Mouse (Mus musculus) CH12.LX (cell line): ENCODE data around the gene Skap1. TPM values are rescaled to one million over a fixed set of nuclear protein-coding genes. Genes with fewer than 3 reads are reported as not detected.
"Not testable (repeated sequence)": the region's sequence is repeated elsewhere in the genome, so short reads cannot be mapped to it uniquely, and the experiment has no call there.

Experiments
- DNase-seq: peaks from one replicate; pipeline ENCODE4 v3.0.0-alpha.2; 2013; ENCODE audit errors: extremely low read depth
- H3K27ac ChIP-seq: 2 replicates; pipeline ENCODE4 v1.5.1; 2012; ENCODE audit warnings: low read depth, mild to moderate bottlenecking, control low read depth, moderate library complexity; ENCODE audit not compliant: insufficient read depth
- H3K27me3 ChIP-seq: replicated peaks from 2 replicates; pipeline ENCODE3; 2012; ENCODE audit warnings: inconsistent platforms
- H3K36me3 ChIP-seq, 2 experiments: replicated peaks in 1 of 2; 2 replicates each; pipeline versions ENCODE3 to v1.6.1; 2012; ENCODE audit warnings: inconsistent platforms in 1 of 2, low read length in 1 of 2, mild to moderate bottlenecking in 1 of 2, mixed read lengths in 1 of 2, moderate library complexity in 1 of 2; ENCODE audit not compliant: control insufficient read depth in 1 of 2, insufficient read depth in 1 of 2
- H3K4me1 ChIP-seq, 2 experiments: 2 replicates each; pipeline ENCODE4 v1.6.1; 2012; ENCODE audit warnings: inconsistent platforms in 1 of 2, moderate library complexity in 1 of 2; ENCODE audit not compliant: insufficient read depth in 2 of 2, control insufficient read depth in 1 of 2
- H3K4me2 ChIP-seq: 2 replicates; pipeline ENCODE4 v1.6.1; 2012; ENCODE audit warnings: low read depth, mild to moderate bottlenecking, control low read depth; ENCODE audit not compliant: poor library complexity, insufficient read depth, severe bottlenecking
- H3K4me3 ChIP-seq, 3 experiments: fragments of 150-350 bp in 1 of 3; sonication (generic) in 1 of 3; replicated peaks in 1 of 3; 2 replicates each; pipeline versions ENCODE3 to v1.5.1; 2011 to 2012; ENCODE audit warnings: low read depth in 2 of 3, low read length in 2 of 3, mild to moderate bottlenecking in 2 of 3, moderate library complexity in 2 of 3, control low read depth in 1 of 3, improper control_type of control experiment in 1 of 3, inconsistent platforms in 1 of 3, mixed read lengths in 1 of 3; ENCODE audit not compliant: poor library complexity in 1 of 3
- H3K79me2 ChIP-seq: replicated peaks from 2 replicates; pipeline ENCODE4 v1.6.1; 2012; ENCODE audit warnings: mild to moderate bottlenecking, moderate library complexity; ENCODE audit not compliant: control insufficient read depth, poor library complexity, insufficient read depth, severe bottlenecking; ENCODE audit errors: extremely low read depth
- H3K9ac ChIP-seq: 2 replicates; pipeline ENCODE4 v1.6.1; 2012; ENCODE audit warnings: low read depth, mild to moderate bottlenecking, control low read depth, moderate library complexity; ENCODE audit not compliant: insufficient read depth
- H3K9me3 ChIP-seq: replicated peaks from 2 replicates; pipeline ENCODE3; 2012; ENCODE audit warnings: low read length, inconsistent platforms, mixed read lengths
- BHLHE40 ChIP-seq: IDR thresholded peaks from 2 replicates; pipeline ENCODE4 v1.6.1; 2011; ENCODE audit warnings: mild to moderate bottlenecking, low read depth, low read length, improper control_type of control experiment
- CTCF ChIP-seq, 2 experiments: IDR thresholded peaks in 1 of 2; conservative IDR thresholded peaks in 1 of 2; 2 replicates each; pipeline ENCODE4 v1.5.1; 2011 to 2012; ENCODE audit warnings: low read depth in 2 of 2, low read length in 2 of 2, improper control_type of control experiment in 1 of 2, inconsistent platforms in 1 of 2, mild to moderate bottlenecking in 1 of 2, moderate library complexity in 1 of 2
- GABPA ChIP-seq: IDR thresholded peaks from 2 replicates; pipeline ENCODE4 v1.6.1; 2012; ENCODE audit warnings: low read depth, low read length, improper control_type of control experiment, inconsistent platforms; ENCODE audit not compliant: insufficient replicate concordance
- IRF4 ChIP-seq: IDR thresholded peaks from 2 replicates; pipeline ENCODE4 v1.6.1; 2014; ENCODE audit warnings: low read depth, mild to moderate bottlenecking, inconsistent platforms, low read length, improper control_type of control experiment
- JUND ChIP-seq: conservative IDR thresholded peaks from 2 replicates; pipeline ENCODE4 v1.6.1; 2011; ENCODE audit warnings: low read depth, low read length, improper control_type of control experiment
- KAT2A ChIP-seq: IDR thresholded peaks from 2 replicates; pipeline ENCODE4 v1.6.1; 2012; ENCODE audit warnings: low read length, improper control_type of control experiment, inconsistent platforms; ENCODE audit not compliant: insufficient replicate concordance
- MAX ChIP-seq: IDR thresholded peaks from 2 replicates; pipeline ENCODE4 v1.6.1; 2011; ENCODE audit warnings: low read length, improper control_type of control experiment
- MAZ ChIP-seq: IDR thresholded peaks from 2 replicates; pipeline ENCODE4 v1.6.1; 2012; ENCODE audit warnings: low read depth, mild to moderate bottlenecking, inconsistent platforms, low read length, improper control_type of control experiment, moderate library complexity
- MEF2A ChIP-seq: IDR thresholded peaks from 2 replicates; pipeline ENCODE4 v1.6.1; 2014; ENCODE audit warnings: low read depth, mild to moderate bottlenecking, inconsistent platforms, low read length, improper control_type of control experiment, borderline replicate concordance
- MXI1 ChIP-seq: IDR thresholded peaks from 2 replicates; pipeline ENCODE4 v1.6.1; 2011; ENCODE audit warnings: mild to moderate bottlenecking, low read depth, low read length, improper control_type of control experiment
- POLR2A ChIP-seq: IDR thresholded peaks from 2 replicates; pipeline ENCODE4 v1.6.1; 2011; ENCODE audit warnings: low read depth, mild to moderate bottlenecking, improper control_type of control experiment, low read length
- POLR2AphosphoS2 ChIP-seq: IDR thresholded peaks from 2 replicates; pipeline ENCODE4 v1.6.1; 2011; ENCODE audit warnings: low read depth, low read length, improper control_type of control experiment
- RAD21 ChIP-seq: IDR thresholded peaks from 2 replicates; pipeline ENCODE4 v1.6.1; 2011; ENCODE audit warnings: low read depth, mild to moderate bottlenecking, low read length, improper control_type of control experiment, moderate library complexity
- RCOR1 ChIP-seq: conservative IDR thresholded peaks from 2 replicates; pipeline ENCODE4 v1.6.1; 2012; ENCODE audit warnings: low read depth, mild to moderate bottlenecking, inconsistent platforms, low read length, improper control_type of control experiment
- UBTF ChIP-seq: IDR thresholded peaks from 2 replicates; pipeline ENCODE4 v1.6.1; 2012; ENCODE audit warnings: low read depth, mild to moderate bottlenecking, inconsistent platforms, low read length, improper control_type of control experiment, moderate library complexity
- USF2 ChIP-seq: conservative IDR thresholded peaks from 2 replicates; pipeline ENCODE4 v1.6.1; 2011; ENCODE audit warnings: low read depth, low read length, improper control_type of control experiment
- ZMIZ1 ChIP-seq: IDR thresholded peaks from 2 replicates; pipeline ENCODE4 v1.6.1; 2012; ENCODE audit warnings: low read depth, mild to moderate bottlenecking, inconsistent platforms, low read length, improper control_type of control experiment
- ZNF384 ChIP-seq: IDR thresholded peaks from 2 replicates; pipeline ENCODE4 v1.6.1; 2012; ENCODE audit warnings: low read depth, low read length, improper control_type of control experiment, inconsistent platforms
- dilution Hi-C: fragments of 300-500 bp; cut with MboI; formaldehyde crosslinking; loops from 2 replicates; pipeline ENCODE4 v1.14.3; 2020; ENCODE audit warnings: low sequenced_read_pairs; ENCODE audit not compliant: extremely low pct_unique_long_range_greater_than_20kb, extremely low pct_ligation_motif_present
- in situ Hi-C: fragments of 300-500 bp; cut with MboI; formaldehyde crosslinking; loops from 3 replicates; pipeline ENCODE4 v1.14.3; 2019; ENCODE audit warnings: low sequenced_read_pairs, low pct_ligation_motif_present, low pct_unique_long_range_greater_than_20kb, mixed read lengths
- polyA plus RNA-seq: library from polyadenylated mRNA; unstranded; fragments of >175 nt; gene quantifications from 2 replicates; pipeline ENCODE4 v1.2.1, GENCODE M21; 2012; ENCODE audit warnings: low read depth; ENCODE audit not compliant: insufficient read length
- total RNA-seq, 2 experiments: library from RNA; depleted of rRNA; stranded (reverse); fragments of 300-350 nt in 1 of 2; fragments of >200 nt in 1 of 2; gene quantifications; 2 replicates each; pipeline ENCODE4 v1.2.3; 2012 to 2014

The Skap1 gene
- total and polyA plus RNA-seq, 3 experiments: not detected

DNA sequence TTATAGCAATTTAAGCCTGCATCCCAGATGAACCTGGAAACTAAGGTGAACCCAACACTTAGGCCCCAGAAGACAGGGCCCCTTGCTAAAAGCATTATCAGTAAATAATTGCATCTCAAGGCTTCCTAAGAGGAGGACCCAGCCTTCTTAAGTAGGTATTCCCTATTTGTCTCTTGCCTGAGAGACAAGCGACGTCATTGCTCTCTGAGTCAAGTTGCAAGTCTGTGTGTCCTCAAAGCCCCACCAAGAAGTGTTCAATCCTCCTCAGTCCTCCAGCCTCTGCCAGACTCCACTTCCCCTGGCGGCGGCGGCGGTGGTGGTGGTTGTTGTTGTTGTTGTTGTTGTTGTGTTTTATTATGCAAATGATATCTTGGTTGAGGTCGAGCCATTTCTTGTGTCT, 249.6 kb downstream of the Skap1 start:
- Histone ChIP-seq H3K27me3 (peaks cover 7% of the 10 kb centered on the region), H3K4me3 (no peak overlapping the region)

GRCm38 (mm10) chr11:96715168-96715567, 250.8 kb downstream of the Skap1 start:
- H3K9ac ChIP-seq, DNase-seq, H3K27me3 ChIP-seq, H3K79me2 ChIP-seq, H3K4me2 ChIP-seq, H3K4me1 ChIP-seq, dilution Hi-C loops, H3K27ac ChIP-seq, H3K4me3 ChIP-seq, in situ Hi-C loops, H3K9me3 ChIP-seq, H3K36me3 ChIP-seq: not testable (repeated sequence)
- TF ChIP-seq ZNF384: peak; percentile 56

More for the DNA sequence above, 249.6 kb downstream of the Skap1 start:
- Histone ChIP-seq H3K4me1 (no peaks in the 10 kb centered on the region), H3K9ac (no peak overlapping the region), H3K27ac (no peak overlapping the region), H3K79me2 (no peaks in the 10 kb centered on the region), H3K4me2 (no peak overlapping the region), H3K9me3 (peaks cover 2% of the 10 kb centered on the region), H3K36me3 (no peaks in the 10 kb centered on the region)
- TF ChIP-seq GABPA (no peak), BHLHE40 (no peak), RCOR1 (no peak), KAT2A (no peak), USF2 (no peak)
- in situ Hi-C loops: no loop called here
- dilution Hi-C loops: no loop called here
- DNase-seq: no peak

- H3K9me3 ChIP-seq: peaks cover 2% of the 10 kb centered on the region
- H3K9ac ChIP-seq: no peak overlapping the region
- dilution Hi-C loops (no loop called here), in situ Hi-C loops (no loop called here)
- no peak for DNase-seq
- H3K4me3 ChIP-seq: no peak overlapping the region
- no peaks in the 10 kb centered on the region for H3K4me1 ChIP-seq
- H3K27ac ChIP-seq: no peak overlapping the region
- H3K27me3 ChIP-seq: peaks cover 12% of the 10 kb centered on the region
- H3K4me2 ChIP-seq: no peak overlapping the region
- no peaks in the 10 kb centered on the region for H3K79me2 ChIP-seq
- TF ChIP-seq MAX (no peak), IRF4 (no peak), RAD21 (no peak), UBTF (no peak), ZMIZ1 (no peak), JUND (no peak), CTCF (conservative IDR thresholded peaks at IDR 0.05 in 1 of 2, IDR thresholded peaks at IDR 0.05 in 1 of 2; ENCODE audit: low read depth in 2 of 2, low read length in 2 of 2) (no peak), POLR2A (no peak), BHLHE40 (no peak), MXI1 (no peak), RCOR1 (no peak), MAZ (no peak), KAT2A (no peak), POLR2AphosphoS2 (no peak), USF2 (no peak), GABPA (no peak), MEF2A (no peak)
- H3K36me3 ChIP-seq: no peaks in the 10 kb centered on the region
Observed at GRCm38 (mm10) chr11:96718609-96719008, 254.2 kb downstream of the Skap1 start.
